Mouse (Mus musculus) embryonic facial prominence, embryonic 14.5 days (tissue): ENCODE measurements around the gene Hgd. TPM values are rescaled to one million over a fixed set of nuclear protein-coding genes. Genes with fewer than 3 reads are reported as not detected.

Source experiments
- ATAC-seq: fragments of 200-750 bp; cut with Nextera tagmentation; 2 replicates; pipeline ENCODE4 v1.8.0; 2017; ENCODE audit warnings: low read depth, moderate number of reproducible peaks, moderate TSS enrichment
- DNase-seq: peaks from one replicate; pipeline ENCODE4 v3.0.0-alpha.2; 2015; ENCODE audit warnings: low spot score
- H3K27ac ChIP-seq: fragments of 300-500 bp; sonication (generic); replicated peaks from 2 replicates; pipeline ENCODE4 v1.5.1; 2014; ENCODE audit warnings: low read depth, mild to moderate bottlenecking, low read length, moderate library complexity
- H3K27me3 ChIP-seq: fragments of 300-500 bp; sonication (generic); replicated peaks from 2 replicates; pipeline ENCODE4 v1.6.1; 2014; ENCODE audit warnings: low read length; ENCODE audit not compliant: control insufficient read depth, insufficient read depth
- H3K36me3 ChIP-seq: fragments of 300-500 bp; sonication (generic); 2 replicates; pipeline ENCODE4 v1.6.1; 2014; ENCODE audit warnings: low read length, mixed read lengths; ENCODE audit not compliant: control insufficient read depth, insufficient read depth
- H3K4me1 ChIP-seq: fragments of 300-500 bp; sonication (generic); 2 replicates; pipeline ENCODE4 v1.6.1; 2014; ENCODE audit warnings: antibody characterized with exemption, low read length; ENCODE audit not compliant: control insufficient read depth, insufficient read depth
- H3K4me2 ChIP-seq: fragments of 300-500 bp; sonication (generic); 2 replicates; pipeline ENCODE4 v1.6.1; 2014; ENCODE audit warnings: low read depth, mild to moderate bottlenecking, low read length, moderate library complexity, mixed read lengths
- H3K4me3 ChIP-seq: fragments of 300-500 bp; sonication (generic); 2 replicates; pipeline ENCODE4 v1.5.1; 2014; ENCODE audit warnings: low read depth, mild to moderate bottlenecking, low read length
- H3K9ac ChIP-seq: fragments of 300-500 bp; sonication (generic); 2 replicates; pipeline ENCODE4 v1.6.1; 2014; ENCODE audit warnings: low read depth, mild to moderate bottlenecking, low read length, moderate library complexity, mixed read lengths
- H3K9me3 ChIP-seq: fragments of 300-500 bp; sonication (generic); 2 replicates; pipeline ENCODE4 v1.6.1; 2016; ENCODE audit warnings: low read length; ENCODE audit not compliant: control insufficient read depth
- WGBS: fragments of 180-500 bp; shearing (Covaris S2); extraction: QIAGEN DNeasy Blood & Tissue Kit; methylation state at CpG from one replicate; pipeline ENCODE4 v1.1.7; 2014; 5-methylcytosine and 5-hydroxymethylcytosine counted together
- polyA plus RNA-seq: library from polyadenylated mRNA; unstranded; fragments of >200 nt; fragmentation: Nextera tagmentation; extraction: Ambion mirVana; gene quantifications from 2 replicates; pipeline ENCODE4 v1.2.1, GENCODE M21; 2014

Hgd gene
- polyA plus RNA-seq, 1 experiment from 2014 or later = not detected

DNA sequence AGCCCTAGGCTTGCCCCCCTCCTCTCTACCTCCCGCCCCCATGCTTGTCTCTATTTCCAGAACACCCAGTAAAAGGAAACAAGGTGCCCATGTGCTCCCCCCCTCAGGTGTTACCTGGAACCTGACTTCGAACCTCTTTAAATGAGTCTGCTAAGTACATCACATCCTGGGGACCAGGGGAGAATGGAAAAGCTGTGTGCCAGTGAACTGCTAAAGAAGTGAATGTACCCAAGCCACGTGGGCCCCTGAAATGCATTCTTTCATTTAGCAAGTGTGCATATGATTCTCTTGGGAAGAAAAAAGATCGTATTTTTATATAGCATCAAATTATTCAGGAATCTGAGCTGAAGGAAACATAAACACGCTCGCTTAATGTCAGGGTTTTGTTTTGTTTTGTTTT lies 3.8 kb downstream of the Hgd start:
- peaks cover 8% of the 10 kb centered on the region; the same call in 1 of the 2 replicates for H3K4me1 ChIP-seq
- peak overlapping the region; percentile 46; the same call in 1 of the 2 replicates for H3K27ac ChIP-seq
- DNase-seq (no peak), ATAC-seq (no peak)
- WGBS = 38% methylated on average over 6 of the region's 6 CpGs
- H3K4me3 ChIP-seq = peak overlapping the region; percentile 26
- H3K36me3 ChIP-seq = no peaks in the 10 kb centered on the region
- H3K27me3 ChIP-seq = no peaks in the 10 kb centered on the region
- H3K4me2 ChIP-seq = peak overlapping the region; percentile 58
- H3K9me3 ChIP-seq = no peaks in the 10 kb centered on the region
- peak overlapping the region; percentile 53; the same call in 1 of the 2 replicates for H3K9ac ChIP-seq

DNA sequence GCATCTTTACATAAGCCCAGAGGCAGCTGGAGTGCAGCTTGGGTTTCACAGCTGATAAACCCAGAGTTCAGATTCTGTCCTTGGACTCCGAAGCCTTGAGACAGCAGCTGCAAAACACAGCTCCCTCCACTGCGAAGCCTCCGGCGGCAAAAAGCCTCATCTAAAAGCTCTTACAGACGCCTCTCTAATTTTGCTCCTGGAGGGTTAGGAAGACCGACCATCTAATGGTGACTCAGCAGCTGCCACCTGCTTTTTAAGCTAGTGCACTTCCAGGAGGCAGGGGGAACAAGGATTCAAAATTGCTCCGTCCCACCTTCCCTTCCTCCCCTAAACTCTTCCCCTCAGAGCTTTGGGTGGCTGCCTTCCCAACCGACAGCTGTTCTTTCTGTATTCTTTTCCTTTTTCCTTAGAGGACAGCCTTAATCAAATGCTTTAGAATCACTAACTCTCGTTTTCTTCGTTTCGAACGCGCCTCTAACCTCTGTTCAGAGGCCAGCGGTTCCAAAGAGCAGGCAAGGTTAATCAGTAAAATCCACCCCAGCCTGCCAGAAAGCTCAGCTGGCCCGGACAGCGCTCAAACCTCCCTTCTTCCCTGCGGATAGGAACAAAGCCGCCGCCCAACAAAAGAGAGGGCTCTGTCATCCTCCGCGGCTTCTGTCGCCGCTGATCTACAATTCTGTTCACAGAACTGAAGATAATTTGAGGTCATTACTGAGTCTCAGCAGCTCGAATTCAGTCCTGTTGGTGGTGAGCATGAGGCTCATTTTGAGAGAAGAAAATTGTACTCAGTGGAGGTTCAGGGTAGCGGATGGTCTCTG lies 4.5 kb downstream of the Hgd start:
- H3K36me3 ChIP-seq = no peaks in the 10 kb centered on the region
- WGBS = 3% methylated on average over 25 of the region's 25 CpGs
- peak overlapping the region; percentile 26 for H3K4me3 ChIP-seq
- DNase-seq (peak; percentile 83), ATAC-seq (peak; percentile 90)
- no peaks in the 10 kb centered on the region for H3K9me3 ChIP-seq
- peak overlapping the region; percentile 53 for H3K9ac ChIP-seq
- H3K4me2 ChIP-seq = peak overlapping the region; percentile 58
- H3K4me1 ChIP-seq = peaks cover 8% of the 10 kb centered on the region; the same call in 1 of the 2 replicates
- H3K27me3 ChIP-seq = no peaks in the 10 kb centered on the region
- H3K27ac ChIP-seq = peak overlapping the region; percentile 46; the same call in 1 of the 2 replicates

DNA sequence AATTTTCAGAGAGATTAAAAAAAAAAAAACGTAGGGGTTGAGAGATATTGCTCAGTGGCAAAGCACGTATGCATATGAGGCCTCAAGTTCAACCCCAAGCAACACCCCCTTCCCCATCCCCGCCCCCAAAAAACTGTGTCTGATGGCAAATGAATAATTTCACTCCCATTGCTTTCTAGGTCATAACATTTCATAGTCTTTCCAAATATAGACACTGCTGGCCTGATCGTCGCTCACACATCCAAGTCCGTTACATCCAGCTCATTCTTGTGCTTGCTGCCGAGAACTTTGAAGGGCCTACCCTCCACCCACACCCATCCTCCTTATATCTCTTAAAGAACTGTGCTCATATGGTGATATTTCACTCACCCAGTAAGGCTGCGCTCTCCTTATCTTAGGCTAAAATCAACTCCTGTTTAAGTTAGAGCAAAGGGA lies 5.2 kb downstream of the Hgd start:
- H3K27me3 ChIP-seq = no peaks in the 10 kb centered on the region
- H3K9me3 ChIP-seq = no peaks in the 10 kb centered on the region
- no peak overlapping the region for H3K27ac ChIP-seq
- no peaks in the 10 kb centered on the region for H3K36me3 ChIP-seq
- DNase-seq (no peak), ATAC-seq (no peak)
- H3K4me3 ChIP-seq = no peak overlapping the region
- peaks cover 8% of the 10 kb centered on the region; the same call in 1 of the 2 replicates for H3K4me1 ChIP-seq
- no peak overlapping the region for H3K9ac ChIP-seq
- H3K4me2 ChIP-seq = peak overlapping the region; percentile 58
- WGBS = 75% methylated on average over 7 of the region's 8 CpGs

DNA sequence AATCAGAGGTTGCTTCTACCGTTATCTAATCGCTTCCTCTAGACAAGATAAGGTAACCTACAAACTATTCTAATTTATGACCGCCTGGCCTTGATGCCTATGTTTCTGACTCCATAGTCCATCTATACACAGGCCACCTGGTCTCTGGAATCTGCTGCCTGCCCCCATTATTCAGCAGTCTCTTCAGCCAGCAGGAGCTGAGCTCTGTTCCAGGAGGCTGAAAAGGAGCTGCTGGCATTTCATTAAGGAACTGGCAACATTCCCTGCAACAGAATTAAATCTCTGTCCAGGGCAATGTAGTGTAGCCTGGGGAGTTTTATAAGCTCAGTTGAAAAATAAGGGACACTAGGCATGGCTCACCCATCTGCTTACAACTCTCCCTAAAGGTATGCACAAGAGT lies 11.0 kb downstream of the Hgd start:
- H3K9ac ChIP-seq = no peak overlapping the region
- DNase-seq = no peak
- no peaks in the 10 kb centered on the region for H3K9me3 ChIP-seq
- no peaks in the 10 kb centered on the region for H3K36me3 ChIP-seq
- no peak overlapping the region for H3K4me3 ChIP-seq
- no peak for ATAC-seq
- H3K4me2 ChIP-seq = no peak overlapping the region
- H3K4me1 ChIP-seq = no peaks in the 10 kb centered on the region
- WGBS = 92% methylated on average over 3 of the region's 3 CpGs
- no peaks in the 10 kb centered on the region for H3K27me3 ChIP-seq
- no peak overlapping the region for H3K27ac ChIP-seq

DNA sequence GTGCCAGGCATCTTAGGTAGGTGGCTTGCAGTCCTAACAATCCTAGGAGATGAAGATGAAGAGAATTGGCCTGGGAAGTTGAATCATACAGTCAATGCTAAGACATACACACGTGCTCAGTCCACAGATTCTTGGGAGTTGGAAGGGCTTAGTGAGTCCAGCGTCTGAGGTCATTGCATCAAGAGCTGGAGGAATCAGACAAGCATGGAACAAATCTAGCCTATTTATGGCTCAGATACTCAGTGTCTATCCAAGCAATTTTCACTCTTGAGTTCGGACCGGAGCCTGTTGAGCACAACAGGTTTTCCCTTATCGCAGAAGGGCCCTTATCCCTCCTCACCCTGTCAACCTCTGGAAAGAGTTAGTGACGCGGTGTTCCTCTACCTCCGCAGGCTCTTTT lies 11.6 kb downstream of the Hgd start:
- Histone ChIP-seq H3K27ac (no peak overlapping the region), H3K4me3 (no peak overlapping the region), H3K36me3 (no peaks in the 10 kb centered on the region), H3K4me2 (no peak overlapping the region), H3K9me3 (no peaks in the 10 kb centered on the region), H3K27me3 (no peaks in the 10 kb centered on the region), H3K9ac (no peak overlapping the region), H3K4me1 (no peaks in the 10 kb centered on the region)
- DNase-seq = no peak
- no peak for ATAC-seq
- 88% methylated on average over 8 of the region's 8 CpGs for WGBS

DNA sequence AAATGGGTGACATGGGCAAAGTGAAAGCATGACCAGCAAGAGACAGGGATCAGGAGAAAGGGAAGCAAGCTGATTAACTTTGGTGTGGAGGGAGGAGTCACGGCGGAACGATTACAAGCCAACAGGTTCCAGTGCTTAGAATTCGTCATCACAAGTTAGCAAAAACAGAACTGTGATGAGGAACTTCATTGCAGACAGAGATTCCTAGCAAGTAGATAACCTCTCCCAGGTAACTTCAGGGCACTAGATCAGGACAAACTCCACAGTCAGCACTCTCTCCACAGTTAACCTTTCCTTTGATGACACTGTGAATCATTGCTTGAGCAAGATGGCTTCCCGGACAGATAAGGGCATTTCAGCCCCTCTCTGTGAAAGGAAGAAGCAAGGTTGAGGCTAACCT lies 17.5 kb downstream of the Hgd start:
- DNase-seq = no peak
- ATAC-seq = no peak
- Histone ChIP-seq H3K9me3 (no peaks in the 10 kb centered on the region), H3K9ac (no peak overlapping the region), H3K27me3 (no peaks in the 10 kb centered on the region), H3K4me3 (no peak overlapping the region), H3K27ac (no peak overlapping the region), H3K36me3 (no peaks in the 10 kb centered on the region), H3K4me1 (no peaks in the 10 kb centered on the region), H3K4me2 (no peak overlapping the region)
- WGBS = 78% methylated on average over 5 of the region's 5 CpGs

DNA sequence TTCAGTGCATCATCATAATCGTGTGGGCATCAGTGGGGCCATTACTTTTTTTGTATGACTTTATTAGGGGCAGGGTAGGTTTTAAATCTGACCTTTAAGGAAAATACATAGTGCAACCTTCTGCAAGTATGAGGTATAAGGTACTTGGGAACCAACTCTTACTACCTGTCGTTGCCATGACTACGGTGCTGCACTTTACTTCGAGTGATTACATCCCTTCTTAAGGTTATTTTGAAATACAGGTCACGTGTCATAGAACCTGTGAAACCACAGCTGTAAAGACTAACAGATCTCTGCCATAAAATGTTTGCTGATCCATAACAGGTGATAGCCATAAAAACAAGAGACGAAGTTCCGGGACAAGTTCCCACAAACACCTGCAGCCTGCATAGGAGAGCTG lies 18.5 kb downstream of the Hgd start:
- H3K36me3 ChIP-seq = no peaks in the 10 kb centered on the region
- H3K4me1 ChIP-seq = no peaks in the 10 kb centered on the region
- no peaks in the 10 kb centered on the region for H3K27me3 ChIP-seq
- no peak overlapping the region for H3K4me2 ChIP-seq
- no peak overlapping the region for H3K9ac ChIP-seq
- ATAC-seq (no peak), DNase-seq (no peak)
- no peak overlapping the region for H3K27ac ChIP-seq
- no peak overlapping the region for H3K4me3 ChIP-seq
- H3K9me3 ChIP-seq = no peaks in the 10 kb centered on the region
- 82% methylated on average over 7 of the region's 7 CpGs for WGBS

DNA sequence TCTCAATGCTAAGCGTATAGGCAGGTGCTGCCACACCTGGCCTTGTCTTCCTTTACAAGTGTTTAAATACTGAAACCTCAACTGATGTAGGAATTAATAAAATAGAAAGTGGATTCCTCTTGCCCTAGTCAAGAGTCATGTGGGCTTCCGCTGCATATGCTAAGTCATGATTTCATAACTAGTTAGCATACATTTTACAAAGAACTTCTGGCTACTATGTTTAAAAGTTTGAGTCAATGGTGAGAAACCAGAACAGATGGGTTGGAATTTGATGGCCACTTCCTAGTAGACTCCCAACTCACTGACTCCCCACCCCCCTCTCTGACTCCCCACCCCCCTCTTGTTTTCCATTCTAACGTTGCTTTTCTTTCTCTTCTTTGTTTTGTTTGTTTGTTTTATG lies 19.4 kb downstream of the Hgd start:
- no peak for DNase-seq
- Histone ChIP-seq H3K9ac (no peak overlapping the region), H3K27me3 (no peaks in the 10 kb centered on the region), H3K27ac (no peak overlapping the region), H3K36me3 (no peaks in the 10 kb centered on the region), H3K9me3 (no peaks in the 10 kb centered on the region), H3K4me1 (no peaks in the 10 kb centered on the region), H3K4me3 (no peak overlapping the region), H3K4me2 (no peak overlapping the region)
- 82% methylated on average over 3 of the region's 3 CpGs for WGBS
- ATAC-seq = no peak

DNA sequence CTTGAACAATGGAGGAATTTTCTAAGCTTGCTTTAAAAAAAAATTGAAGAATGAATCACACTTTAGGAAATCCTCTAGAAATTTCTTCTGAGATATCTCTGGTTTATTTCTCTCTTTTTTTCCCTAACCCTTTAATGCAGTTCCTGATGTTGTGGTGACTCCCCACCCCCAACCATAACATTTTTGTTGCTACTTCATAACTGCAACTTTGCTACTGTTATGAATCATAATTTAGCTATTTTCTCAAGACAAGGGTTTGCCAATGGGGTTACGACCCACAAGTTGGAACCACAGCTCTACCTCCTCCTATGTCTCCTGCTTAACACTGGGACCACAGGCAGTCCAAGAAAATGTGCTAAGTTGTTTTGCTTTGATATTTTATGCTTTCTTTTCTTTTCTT lies 23.5 kb downstream of the Hgd start:
- Histone ChIP-seq H3K9me3 (no peaks in the 10 kb centered on the region), H3K27me3 (no peaks in the 10 kb centered on the region), H3K27ac (no peak overlapping the region), H3K9ac (no peak overlapping the region), H3K4me3 (no peak overlapping the region), H3K36me3 (no peaks in the 10 kb centered on the region), H3K4me2 (no peak overlapping the region), H3K4me1 (no peaks in the 10 kb centered on the region)
- DNase-seq (no peak), ATAC-seq (no peak)
- WGBS = 89% methylated on average over 1 of the region's 1 CpGs
